Mouse (Mus musculus) liver, embryonic 14.5 days (tissue): ENCODE data around the gene Gm10959. TPM values are rescaled to one million over a fixed set of nuclear protein-coding genes. Genes with fewer than 3 reads are reported as not detected.
"Not testable (repeated sequence)": the region's sequence is repeated elsewhere in the genome, so short reads cannot be mapped to it uniquely, and the experiment has no call there.

Source experiments
- ATAC-seq: fragments of 200-750 bp; cut with Nextera tagmentation; 2 replicates; pipeline ENCODE4 v1.8.0; 2017; ENCODE audit warnings: moderate number of reproducible peaks, mild to moderate bottlenecking, moderate library complexity; ENCODE audit not compliant: insufficient read depth
- DNase-seq, 3 experiments: peaks; one replicate each; pipeline ENCODE4 v3.0.0-alpha.2; 2012 to 2013; ENCODE audit warnings: low read depth in 3 of 3, low spot score in 3 of 3
- H3K27ac ChIP-seq: fragments of 300-500 bp; sonication (generic); 2 replicates; pipeline ENCODE4 v1.5.1; 2014; ENCODE audit warnings: moderate library complexity, mild to moderate bottlenecking, control low read depth, inconsistent platforms
- H3K27me3 ChIP-seq: fragments of 300-500 bp; sonication (generic); 2 replicates; pipeline ENCODE4 v1.6.1; 2014; ENCODE audit warnings: mild to moderate bottlenecking, low read length, moderate library complexity; ENCODE audit not compliant: control insufficient read depth, insufficient read depth
- H3K36me3 ChIP-seq: fragments of 300-500 bp; sonication (generic); replicated peaks from 2 replicates; pipeline ENCODE4 v1.6.1; 2014; ENCODE audit warnings: low read depth; ENCODE audit not compliant: control insufficient read depth, insufficient read depth
- H3K4me1 ChIP-seq, 2 experiments: fragments of 200-500 bp in 1 of 2; fragments of 300-500 bp in 1 of 2; sonication (generic) in 1 of 2; replicated peaks; 2 replicates each; pipeline ENCODE4 v1.6.1; 2012 to 2014; ENCODE audit warnings: antibody characterized with exemption in 1 of 2, inconsistent platforms in 1 of 2, low read length in 1 of 2; ENCODE audit not compliant: control insufficient read depth in 2 of 2, insufficient read depth in 2 of 2
- H3K4me2 ChIP-seq: fragments of 300-500 bp; sonication (generic); 2 replicates; pipeline ENCODE4 v1.6.1; 2014; ENCODE audit warnings: low read depth, mild to moderate bottlenecking, control low read depth, moderate library complexity
- H3K4me3 ChIP-seq, 2 experiments: fragments of 200-500 bp in 1 of 2; fragments of 300-500 bp in 1 of 2; sonication (generic) in 1 of 2; 2 replicates each; pipeline ENCODE4 v1.5.1; 2012 to 2014; ENCODE audit warnings: low read depth in 2 of 2, low read length in 2 of 2, mild to moderate bottlenecking in 2 of 2, control low read depth in 1 of 2, inconsistent platforms in 1 of 2, moderate library complexity in 1 of 2; ENCODE audit not compliant: insufficient read depth in 1 of 2
- H3K9ac ChIP-seq: fragments of 300-500 bp; sonication (generic); replicated peaks from 2 replicates; pipeline ENCODE4 v1.6.1; 2014; ENCODE audit warnings: mild to moderate bottlenecking, control low read depth, moderate library complexity
- H3K9me3 ChIP-seq: fragments of 300-500 bp; sonication (generic); 2 replicates; pipeline ENCODE4 v1.6.1; 2016; ENCODE audit warnings: low read length, mixed read lengths; ENCODE audit not compliant: control insufficient read depth
- CTCF ChIP-seq: IDR thresholded peaks from 2 replicates; pipeline ENCODE4 v1.5.1; 2016; ENCODE audit warnings: antibody characterized with exemption, low read depth, control low read depth
- EP300 ChIP-seq: IDR thresholded peaks from 2 replicates; pipeline ENCODE4 v1.6.1; 2016; ENCODE audit warnings: antibody characterized with exemption, low read depth
- WGBS: fragments of 180-500 bp; shearing (Covaris S2); extraction: QIAGEN DNeasy Blood & Tissue Kit; methylation state at CpG from one replicate; pipeline ENCODE4 v1.1.7; 2014; ENCODE audit not compliant: insufficient replicate concordance; 5-methylcytosine and 5-hydroxymethylcytosine counted together
- polyA plus RNA-seq, 2 experiments: library from polyadenylated mRNA; depleted of rRNA in 1 of 2; stranded (reverse) in 1 of 2; unstranded in 1 of 2; fragments of >200 nt; fragmentation: Nextera tagmentation in 1 of 2; extraction: Ambion mirVana in 1 of 2; gene quantifications; 2 replicates each; pipeline versions ENCODE4 v1.2.1 to v1.2.3; 2012 to 2014

Gm10959 gene
- polyA plus RNA-seq, 2 experiments = not detected

DNA sequence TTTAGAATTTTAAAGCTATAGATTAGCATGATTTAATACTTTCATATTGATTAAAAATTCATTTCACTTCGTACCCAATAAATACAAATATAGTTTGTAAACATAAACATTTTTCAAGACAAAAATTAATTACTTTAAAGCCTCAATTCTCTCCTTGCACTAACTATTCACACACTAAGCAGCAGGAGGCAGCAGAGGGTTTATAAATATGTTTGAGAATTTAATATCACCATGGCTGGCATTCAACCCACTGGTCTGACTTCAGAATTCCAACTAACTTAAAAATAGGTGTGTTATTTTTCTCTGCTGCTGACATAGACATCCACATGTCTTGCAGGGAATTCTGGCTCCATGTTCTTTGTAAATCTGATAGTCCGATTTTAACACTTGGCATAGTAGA is 20.1 kb upstream of the Gm10959 start:
- no peak for DNase-seq
- H3K4me1 ChIP-seq = no peaks in the 10 kb centered on the region
- ATAC-seq = no peak
- H3K9me3 ChIP-seq = no peaks in the 10 kb centered on the region
- H3K27me3 ChIP-seq = no peaks in the 10 kb centered on the region
- H3K27ac ChIP-seq = no peak overlapping the region
- H3K4me3 ChIP-seq = no peak overlapping the region
- no peak overlapping the region for H3K4me2 ChIP-seq
- WGBS = 59% methylated on average over 2 of the region's 2 CpGs
- no peak overlapping the region for H3K9ac ChIP-seq
- TF ChIP-seq EP300 = no peak
- peak; percentile 27; the same call in 1 of the 2 replicates for TF ChIP-seq CTCF
- H3K36me3 ChIP-seq = no peaks in the 10 kb centered on the region

DNA sequence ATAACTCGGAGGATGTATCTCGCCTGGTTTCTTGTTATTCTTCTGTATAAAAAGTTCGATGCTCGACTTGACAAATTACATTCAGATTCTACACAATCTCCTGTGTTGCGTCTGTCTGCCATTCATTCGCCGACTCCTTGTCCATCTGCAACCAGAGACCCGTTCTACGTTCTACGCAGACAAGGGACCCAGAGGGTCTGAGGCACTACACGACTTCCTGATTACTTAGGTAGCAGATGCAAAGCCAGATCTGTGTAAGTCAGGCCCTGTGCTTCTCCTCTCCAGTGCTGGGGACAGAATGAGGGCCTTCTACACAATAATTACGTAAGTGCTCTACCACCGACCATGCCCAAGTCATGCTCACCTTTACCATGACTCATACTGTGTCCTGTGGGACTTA is 18.0 kb upstream of the Gm10959 start:
- not testable (repeated sequence) for DNase-seq, H3K4me2 ChIP-seq, H3K4me1 ChIP-seq, H3K4me3 ChIP-seq, H3K9me3 ChIP-seq, H3K27me3 ChIP-seq, H3K27ac ChIP-seq, ATAC-seq, H3K36me3 ChIP-seq, H3K9ac ChIP-seq
- 74% methylated on average over 13 of the region's 13 CpGs for WGBS

DNA sequence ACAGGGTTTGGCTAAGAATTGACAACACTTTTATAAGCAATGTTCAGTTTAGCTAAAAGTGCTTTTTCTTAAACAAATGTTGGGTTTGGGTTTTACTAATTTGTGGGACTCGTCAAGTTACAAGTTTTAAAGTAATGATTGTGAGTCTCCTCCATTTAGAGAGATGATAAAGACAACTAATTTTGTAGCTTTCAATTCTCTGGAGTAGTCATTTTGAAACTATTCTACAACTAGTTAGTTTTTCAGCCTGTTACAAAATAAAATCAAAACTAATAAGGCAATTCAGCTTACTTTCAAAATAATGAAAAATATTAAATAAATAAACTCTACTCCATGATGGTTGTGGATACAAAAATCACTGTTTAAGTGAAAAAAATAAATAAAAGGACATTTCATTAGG is 13.3 kb upstream of the Gm10959 start:
- H3K9me3 ChIP-seq = no peaks in the 10 kb centered on the region
- no peaks in the 10 kb centered on the region for H3K27me3 ChIP-seq
- no peak for DNase-seq
- no peaks in the 10 kb centered on the region for H3K36me3 ChIP-seq
- no peak overlapping the region for H3K27ac ChIP-seq
- H3K9ac ChIP-seq = no peak overlapping the region
- TF ChIP-seq EP300 (no peak), CTCF (no peak)
- H3K4me2 ChIP-seq = no peak overlapping the region
- H3K4me1 ChIP-seq = no peaks in the 10 kb centered on the region
- WGBS = 73% methylated on average over 1 of the region's 1 CpGs
- H3K4me3 ChIP-seq = no peak overlapping the region
- ATAC-seq = no peak

DNA sequence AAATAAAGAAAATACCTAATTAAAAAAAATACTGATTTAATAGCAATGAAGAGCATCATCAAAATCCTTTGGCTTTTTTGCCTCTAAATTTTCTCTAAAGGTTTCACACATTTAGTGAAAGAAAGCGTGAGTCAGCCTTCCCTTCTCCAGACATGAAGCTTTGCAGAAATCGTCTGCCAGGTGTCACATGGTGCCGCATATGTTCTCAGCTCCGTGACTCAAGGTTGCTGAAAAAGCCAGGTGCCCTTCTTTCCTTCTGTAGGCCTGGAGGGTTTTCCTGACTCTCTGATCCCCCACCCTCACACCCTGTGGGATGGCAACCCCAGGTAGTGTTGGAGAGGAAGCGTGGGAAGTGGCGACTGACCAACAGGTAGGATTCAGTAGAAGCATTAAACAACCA is 10.6 kb upstream of the Gm10959 start:
- H3K27ac ChIP-seq = no peak overlapping the region
- no peaks in the 10 kb centered on the region for H3K27me3 ChIP-seq
- peaks cover 0 to 3% of the 10 kb centered on the region in 2 experiments; a peak in 1 of 4 replicates for H3K4me1 ChIP-seq
- no peak for ATAC-seq
- peaks cover 6% of the 10 kb centered on the region for H3K36me3 ChIP-seq
- no peak overlapping the region for H3K9ac ChIP-seq
- 71% methylated on average over 6 of the region's 6 CpGs for WGBS
- no peak for TF ChIP-seq CTCF
- no peak for TF ChIP-seq EP300
- H3K9me3 ChIP-seq = no peaks in the 10 kb centered on the region
- no peak overlapping the region for H3K4me2 ChIP-seq
- H3K4me3 ChIP-seq = no peak overlapping the region
- no peak for DNase-seq

DNA sequence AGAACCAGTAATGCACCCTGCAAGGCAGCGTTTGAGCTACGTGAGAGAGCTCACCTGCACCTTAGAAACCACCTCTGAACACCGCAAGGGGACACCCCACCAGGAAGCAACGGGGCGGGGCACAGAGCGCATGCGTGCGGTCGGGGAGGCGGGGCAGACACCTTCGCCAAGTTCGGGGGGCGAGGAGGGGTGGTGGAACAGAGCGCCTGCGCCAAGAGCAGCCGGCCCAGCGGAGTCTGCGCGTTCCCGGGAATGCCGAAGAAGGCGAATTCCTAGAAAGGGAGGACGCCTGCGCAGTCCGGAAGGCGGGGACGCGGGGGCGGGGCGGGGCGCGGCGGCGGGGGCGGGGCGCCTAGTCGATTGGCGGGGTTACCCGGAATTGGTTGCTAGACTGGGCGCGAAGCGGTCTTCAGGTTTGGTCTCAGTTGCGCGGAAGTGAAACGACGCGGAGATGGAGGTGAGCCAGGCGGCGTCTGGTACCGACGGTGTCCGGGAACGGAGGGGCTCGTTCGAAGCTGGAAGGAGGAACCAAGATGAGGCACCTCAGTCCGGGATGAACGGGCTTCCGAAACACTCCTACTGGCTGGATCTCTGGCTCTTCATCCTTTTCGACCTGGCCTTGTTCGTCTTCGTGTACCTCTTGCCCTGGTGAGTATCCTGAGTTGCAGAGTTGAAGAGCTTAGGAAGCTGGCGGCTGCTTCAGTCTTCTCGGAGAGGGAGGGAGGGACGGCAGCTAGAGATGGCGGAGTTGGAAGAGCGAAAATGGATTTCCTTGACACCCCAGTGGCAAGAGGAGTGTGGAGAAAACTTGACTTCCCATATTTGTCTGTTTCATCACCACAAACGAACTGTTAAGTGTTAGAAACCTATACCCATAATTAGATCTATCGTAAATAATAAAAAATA is 5.1 kb upstream of the Gm10959 start, which contains the start of gene 1810037I17Rik:
Gene 1810037I17Rik (plus strand): TSS at position 195 of the 906 bp plus-strand sequence.
- Histone ChIP-seq H3K27me3 (no peaks in the 10 kb centered on the region), H3K4me3 (peak within 1 kb of the TSS; percentile 69 to 80), H3K9ac (peak within 1 kb of the TSS; percentile 79), H3K9me3 (no peaks in the 10 kb centered on the region), H3K4me2 (peak within 1 kb of the TSS; percentile 85), H3K27ac (peak within 1 kb of the TSS; percentile 80), H3K36me3 (peaks cover 6% of the 10 kb centered on the region), H3K4me1 (peaks cover 11 to 20% of the 10 kb centered on the region in 2 experiments)
- DNase-seq = peak; percentile 73 to 86 (median 80)
- peak; percentile 94 for ATAC-seq
- under 1% methylated on average over 68 of the region's 68 CpGs for WGBS
- TF ChIP-seq EP300 = no peak
- TF ChIP-seq CTCF = peak; percentile 78
